ENCODE assay signal across 8 mouse cellular contexts in the genomic region with DNA sequence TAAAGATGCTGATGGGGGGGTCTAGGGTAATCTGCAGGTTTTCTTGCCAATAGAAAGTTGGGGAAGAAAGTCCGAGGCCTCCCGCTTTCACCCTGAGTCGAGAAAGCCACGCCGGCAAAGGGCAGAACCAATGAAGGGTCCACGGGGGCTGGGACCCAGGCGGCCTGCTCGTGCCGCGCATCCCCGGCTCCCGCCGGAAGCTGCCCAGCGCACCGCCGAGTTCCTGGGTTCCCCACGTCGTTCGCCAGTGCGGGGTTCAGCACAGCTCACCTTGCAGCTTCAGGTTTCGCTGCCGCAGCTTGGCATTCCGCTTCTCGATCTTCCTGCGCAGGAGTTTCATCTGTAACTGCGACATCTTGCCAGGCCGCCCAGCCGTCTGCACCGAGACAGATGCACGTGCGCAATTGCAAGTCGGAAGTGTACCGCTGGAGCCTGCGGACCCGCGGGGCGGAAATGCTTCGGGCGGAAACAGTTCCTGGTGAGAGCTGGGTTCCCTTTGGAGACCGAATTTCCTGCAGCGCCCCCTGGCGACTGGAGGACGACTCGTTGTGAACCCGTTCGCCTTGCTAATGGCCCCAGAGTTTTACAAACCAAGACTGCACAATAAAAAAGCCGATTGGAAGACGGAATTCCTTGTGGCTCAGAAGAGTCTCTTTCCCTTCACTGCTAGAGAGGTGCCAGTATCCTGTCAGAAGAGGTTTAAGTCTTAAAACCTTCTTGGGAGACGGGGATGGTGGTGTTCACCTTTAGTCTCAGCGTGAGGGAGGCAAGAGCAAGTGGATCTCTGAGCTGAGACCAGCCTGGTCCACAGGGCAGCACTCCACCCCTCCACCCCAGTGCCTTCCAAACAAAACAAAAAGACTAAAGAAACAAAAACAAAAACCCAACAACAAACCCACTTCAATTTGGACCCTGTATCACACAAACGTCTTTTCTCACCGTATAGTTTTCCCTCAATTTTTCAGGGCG. TPM values are rescaled to one million over a fixed set of nuclear protein-coding genes. Genes with fewer than 3 reads are reported as not detected.
DNase-seq lines count a peak whose midpoint lies in the region; ATAC-seq and TF ChIP-seq lines count a peak whose summit lies in the region.

A gene (minus strand): TSS at position 469 of the 969 bp plus-strand sequence.

- peak; percentile 84 to 87 for DNase-seq in gastrocnemius, adult 8-10 months (ENCODE audit: low spot score in 2 of 2)
- DNase-seq in hindlimb bud, embryonic 11.5 days (ENCODE audit: extremely low spot score, low read depth, low spot score): peak; percentile 95
- peak; percentile 88 to 98 for DNase-seq in left cerebral cortex, adult 8-10 months (ENCODE audit: low spot score in 2 of 2)
- peak; percentile 96 to 98 for DNase-seq in right cerebral cortex, postnatal 10 days (ENCODE audit: low spot score in 2 of 2)
- peak; percentile 99 for DNase-seq in urinary bladder, postnatal 25 days (ENCODE audit: low spot score)

- no peaks in the 10 kb centered on the region for H3K27me3 ChIP-seq in megakaryocyte, embryonic 14.5 days (replicated peaks)

- H3K9me3 ChIP-seq in megakaryocyte, embryonic 14.5 days: no peaks in the 10 kb centered on the region

- peak within 1 kb of the TSS; percentile 61 for H3K4me3 ChIP-seq in cortical plate, adult 2 months (ENCODE audit: insufficient read depth, low read length)
- peak within 1 kb of the TSS; percentile 96 for H3K4me3 ChIP-seq in megakaryocyte, embryonic 14.5 days (replicated peaks)

- no peaks in the 10 kb centered on the region; the same call in 1 of the 2 replicates for H3K4me1 ChIP-seq in cortical plate, adult 2 months (ENCODE audit: control insufficient read depth, insufficient read depth, low read length)
- peaks cover 10% of the 10 kb centered on the region; the same call in 1 of the 2 replicates for H3K4me1 ChIP-seq in megakaryocyte, embryonic 14.5 days

- H3K27ac ChIP-seq in cortical plate, adult 2 months (ENCODE audit: insufficient read depth, low read length): no peak within 1 kb of the TSS

- TF ChIP-seq CTCF in cortical plate, adult 2 months (IDR thresholded peaks at IDR 0.05; ENCODE audit: extremely low read depth, insufficient read depth, low read length): peak; percentile 69

- no peak; the same call in none of the 2 replicates for TF ChIP-seq POLR2A in cortical plate, adult 2 months (IDR thresholded peaks at IDR 0.05; ENCODE audit: extremely low read depth, insufficient read depth, low read length)

- peak; percentile 98 for ATAC-seq in activated CD4-positive, CD25-positive, alpha-beta regulatory T cell, adult 4 months

- peaks cover 26% of the 10 kb centered on the region for H3K36me3 ChIP-seq in megakaryocyte, embryonic 14.5 days (replicated peaks; ENCODE audit: low read length)

RNA-seq across cellular contexts. Expression of the gene that starts here (rescaled TPM):
- 10 to 100 TPM; 45.0 to 93.8 TPM for polyA plus RNA-seq in activated CD4-positive, CD25-positive, alpha-beta regulatory T cell, adult 4 months (2017; shearing (Covaris generic))
- polyA plus RNA-seq in cortical plate, adult 2 months (2012; rRNA removed): 28.0 and 35.6 TPM in 2 replicates
- 10 to 100 TPM; 19.1 to 24.4 (median 20.1) TPM for total RNA-seq in gastrocnemius, adult 8-10 months (2022)
- 10 to 100 TPM; 23.6 to 28.9 (median 27.5) TPM for total RNA-seq in left cerebral cortex, adult 8-10 months (2022)
- polyA plus RNA-seq in megakaryocyte, embryonic 14.5 days (2012; ENCODE audit: insufficient read depth, low replicate concordance): 9.1 and 10.6 TPM in 2 replicates
